Mouse (Mus musculus) cerebellum, adult 2 months (tissue): ENCODE measurements around the gene Abhd6. TPM values are rescaled to one million over a fixed set of nuclear protein-coding genes. Genes with fewer than 3 reads are reported as not detected.

Source experiments
- DNase-seq, 2 experiments: peaks; one replicate each; pipeline ENCODE4 v3.0.0; 2021
- H3K27ac ChIP-seq: fragments of 200-500 bp; 2 replicates; pipeline ENCODE4 v1.5.1; 2012; ENCODE audit warnings: low read length, control low read depth, inconsistent platforms; ENCODE audit not compliant: insufficient read depth
- H3K27me3 ChIP-seq: fragments of 200-500 bp; 2 replicates; pipeline ENCODE4 v1.6.1; 2012; ENCODE audit warnings: inconsistent platforms, mild to moderate bottlenecking, low read length, moderate library complexity; ENCODE audit not compliant: control insufficient read depth, insufficient read depth
- H3K4me1 ChIP-seq: fragments of 200-500 bp; 2 replicates; pipeline ENCODE4 v1.6.1; 2011; ENCODE audit warnings: low read length; ENCODE audit not compliant: control insufficient read depth, insufficient read depth
- H3K4me3 ChIP-seq: fragments of 200-500 bp; replicated peaks from 2 replicates; pipeline ENCODE3; 2011; ENCODE audit warnings: mild to moderate bottlenecking, low read depth, low read length, control low read depth; ENCODE audit not compliant: insufficient read depth
- CTCF ChIP-seq: fragments of 200-500 bp; IDR thresholded peaks from 2 replicates; pipeline ENCODE4 v1.5.1; 2011; ENCODE audit warnings: low read depth, mild to moderate bottlenecking, control low read depth, low read length, moderate library complexity, borderline replicate concordance; ENCODE audit not compliant: insufficient read depth
- POLR2A ChIP-seq: fragments of 200-500 bp; IDR thresholded peaks from 2 replicates; pipeline ENCODE4 v1.6.1; 2011; ENCODE audit warnings: low read length, control low read depth, borderline replicate concordance; ENCODE audit not compliant: insufficient read depth
- WGBS: fragments of 180-500 bp; shearing (Covaris S2); methylation state at CpG from one replicate; pipeline ENCODE4 v1.1.7; 2018; 5-methylcytosine and 5-hydroxymethylcytosine counted together
- polyA plus RNA-seq: library from polyadenylated mRNA; depleted of rRNA; stranded (reverse); fragments of >200 nt; gene quantifications from 2 replicates; pipeline ENCODE4 v1.2.3, GENCODE M21; 2012; rRNA removed

The Abhd6 gene
- polyA plus RNA-seq, 1 experiment = 59.1 TPM

DNA sequence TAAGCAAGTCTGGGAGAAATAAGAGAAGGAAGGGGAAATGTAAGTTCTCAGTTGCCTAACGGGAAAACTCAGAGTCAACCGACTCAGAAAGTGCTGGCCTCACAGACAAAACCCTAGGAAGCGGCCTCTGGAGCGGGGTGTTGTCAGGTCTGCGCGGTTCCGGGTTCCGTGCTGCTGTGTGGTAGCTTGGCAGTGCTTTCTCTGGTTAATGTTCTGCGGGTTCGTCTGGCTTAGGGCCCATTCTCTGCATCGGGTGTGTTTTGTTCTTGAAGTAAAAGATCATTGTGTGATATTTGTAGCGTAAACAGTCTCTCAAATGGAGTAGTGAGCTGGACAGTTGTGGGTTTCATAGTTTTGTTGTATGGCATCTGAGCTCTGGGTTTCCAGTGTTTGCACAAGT is 100.0 kb downstream of the Abhd6 start:
- TF ChIP-seq CTCF (no peak), POLR2A (no peak)
- no peak overlapping the region for H3K4me3 ChIP-seq
- no peak overlapping the region for H3K27ac ChIP-seq
- no peak for DNase-seq
- peaks cover 17% of the 10 kb centered on the region for H3K4me1 ChIP-seq
- WGBS = 41% methylated on average over 12 of the region's 12 CpGs
- H3K27me3 ChIP-seq = no peaks in the 10 kb centered on the region

Other genes with a start within 250 kb of the Abhd6 start
- gene Gm26661, start 211.3 kb upstream of the Abhd6 start, polyA plus RNA-seq = not detected in 2 replicates
- 32.7 and 33.0 TPM in 2 replicates for gene Flnb, start 184.9 kb upstream of the Abhd6 start, polyA plus RNA-seq
- not detected in 2 replicates for gene Gm45521, start 45.6 kb upstream of the Abhd6 start, polyA plus RNA-seq
- gene Dnase1l3, start 8.3 kb upstream of the Abhd6 start, polyA plus RNA-seq = 0.02 TPM in 1 of 2 replicates, not detected in the other
- 27.5 and 36.2 TPM in 2 replicates for gene Rpp14, start 77.5 kb downstream of the Abhd6 start, polyA plus RNA-seq
- gene Pxk, start 95.3 kb downstream of the Abhd6 start, polyA plus RNA-seq = 66.7 and 67.7 TPM in 2 replicates
- gene Pdhb, start 170.1 kb downstream of the Abhd6 start, polyA plus RNA-seq = 275 and 279 TPM in 2 replicates
- gene Kctd6, start 211.2 kb downstream of the Abhd6 start, polyA plus RNA-seq = 35.0 and 35.8 TPM in 2 replicates